Comparison of ENCODE assay signal across 9 mouse cellular contexts in the genomic region with DNA sequence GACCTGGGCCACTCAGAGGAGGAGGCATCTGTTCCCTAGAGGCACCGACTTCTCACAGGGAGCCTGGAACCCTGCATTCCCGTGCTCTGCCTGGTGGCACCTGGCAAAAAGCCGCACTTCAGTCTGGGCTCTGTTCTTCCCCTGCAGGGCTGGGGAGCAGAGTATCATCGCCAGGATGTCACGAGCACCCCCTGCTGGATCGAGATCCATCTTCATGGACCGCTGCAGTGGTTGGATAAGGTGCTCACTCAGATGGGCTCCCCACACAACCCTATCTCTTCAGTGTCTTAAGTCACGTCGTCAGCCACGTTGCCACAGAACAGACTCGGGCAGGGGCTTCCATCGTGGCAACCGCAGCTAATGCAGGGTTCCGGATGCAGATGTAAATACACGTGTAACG. TPM values are rescaled to one million over a fixed set of nuclear protein-coding genes. Genes with fewer than 3 reads are reported as not detected.
A peak's percentile ranks its signal among the peaks of the same experiment; 100 is the strongest.
DNase-seq lines count a peak whose midpoint lies in the region; ATAC-seq and TF ChIP-seq lines count a peak whose summit lies in the region.
"Had no signal": no experiment of that assay in that cellular context is flagged by ENCODE, and none has a peak within 500 bp of the region (broad histone marks: within the 10 kb centered on the region; RNA-seq: fewer than 3 reads in every experiment).

No protein-coding gene starts in this region.

- peak; percentile 73 for ATAC-seq in CD4-positive, CD25-positive, alpha-beta regulatory T cell, adult 4 months
- ATAC-seq in embryonic facial prominence, embryonic 11.5 days (replicated peaks; ENCODE audit: insufficient number of reproducible peaks, low FRiP score, low TSS enrichment, low read depth) = peak; percentile 69
- ATAC-seq in neural tube, embryonic 15.5 days (ENCODE audit: low FRiP score) = peak; percentile 75

- no peak overlapping the region for H3K4me3 ChIP-seq in embryonic facial prominence, embryonic 11.5 days (ENCODE audit: low read depth, low read length)
- no peak overlapping the region for H3K4me3 ChIP-seq in lung, adult 2 months (replicated peaks; ENCODE audit: extremely low read depth, low read depth, low read length)
- H3K4me3 ChIP-seq in neural tube, embryonic 15.5 days (replicated peaks) = no peak overlapping the region
- H3K4me3 ChIP-seq: erythroblast, embryonic 14.5 days had no signal

- H3K27ac ChIP-seq in embryonic facial prominence, embryonic 11.5 days (replicated peaks; ENCODE audit: low read depth, low read length) = no peak overlapping the region
- no peak overlapping the region for H3K27ac ChIP-seq in neural tube, embryonic 15.5 days (replicated peaks)

- no peaks in the 10 kb centered on the region for H3K9me3 ChIP-seq in embryonic facial prominence, embryonic 11.5 days (replicated peaks; ENCODE audit: control insufficient read depth, low read length)
- no peaks in the 10 kb centered on the region for H3K9me3 ChIP-seq in neural tube, embryonic 15.5 days (replicated peaks)

- no peaks in the 10 kb centered on the region for H3K4me1 ChIP-seq in embryonic facial prominence, embryonic 11.5 days (ENCODE audit: control insufficient read depth, insufficient read depth, low read length)
- H3K4me1 ChIP-seq in lung, adult 2 months (ENCODE audit: control insufficient read depth, insufficient read depth, low read length) = no peaks in the 10 kb centered on the region
- no peaks in the 10 kb centered on the region for H3K4me1 ChIP-seq in neural tube, embryonic 15.5 days

- peak; percentile 56 for DNase-seq in WW6 (ENCODE audit: low read depth, low spot score)
- peak; percentile 52 for DNase-seq in embryonic facial prominence, embryonic 11.5 days (ENCODE audit: low spot score)
- peak; percentile 56 to 68 for DNase-seq in heart, postnatal 10 days
- peak; percentile 52 to 79 for DNase-seq in kidney, postnatal 36 days
- peak; percentile 49 for DNase-seq in lung, adult 2 months
- peak; percentile 76 for DNase-seq in thymus, postnatal 4 days

- no peak overlapping the region for H3K4me2 ChIP-seq in embryonic facial prominence, embryonic 11.5 days (ENCODE audit: low read depth, low read length)
- no peak overlapping the region for H3K4me2 ChIP-seq in neural tube, embryonic 15.5 days

- intact Hi-C loops in heart, postnatal 10 days (cut with DNase I) = loop anchor here (2.0 kb wide), 1 partner anchor 62 kb away; the partner anchor contains the start of genes Alg5 and Exosc8

- 38% methylated on average over 16 of the region's 16 CpGs for WGBS in embryonic facial prominence, embryonic 11.5 days
- WGBS in lung, adult 2 months = 43% methylated on average over 16 of the region's 16 CpGs
- 38% methylated on average over 16 of the region's 16 CpGs for WGBS in neural tube, embryonic 15.5 days

- peak; percentile 64 for TF ChIP-seq CTCF in lung, adult 2 months (IDR thresholded peaks at IDR 0.05; ENCODE audit: insufficient read depth, low read length)

- H3K9ac ChIP-seq in embryonic facial prominence, embryonic 11.5 days (replicated peaks; ENCODE audit: low read length) = no peak overlapping the region
- H3K9ac ChIP-seq in neural tube, embryonic 15.5 days (replicated peaks) = no peak overlapping the region

- H3K36me3 ChIP-seq in embryonic facial prominence, embryonic 11.5 days (replicated peaks; ENCODE audit: control insufficient read depth, insufficient read depth, low read depth, low read length) = no peaks in the 10 kb centered on the region
- no peaks in the 10 kb centered on the region for H3K36me3 ChIP-seq in neural tube, embryonic 15.5 days

- no peak for TF ChIP-seq POLR2A in lung, adult 2 months (IDR thresholded peaks at IDR 0.05; ENCODE audit: borderline replicate concordance, extremely low read depth, low read depth, low read length)

- H3K27me3 ChIP-seq in embryonic facial prominence, embryonic 11.5 days (ENCODE audit: control insufficient read depth, insufficient read depth, low read length) = no peaks in the 10 kb centered on the region
- no peaks in the 10 kb centered on the region for H3K27me3 ChIP-seq in neural tube, embryonic 15.5 days (replicated peaks)

RNA-seq across cellular contexts. Expression of gene Rfxap, which starts 10.4 kb away (rescaled TPM):
- 1 to 10 TPM; 3.5 to 6.4 TPM for polyA plus RNA-seq in CD4-positive, CD25-positive, alpha-beta regulatory T cell, adult 4 months (2017; shearing (Covaris generic))
- polyA plus RNA-seq in embryonic facial prominence, embryonic 11.5 days (2014; fragmentation: Nextera tagmentation; extraction: Ambion mirVana) = 43.2 and 44.3 TPM in 2 replicates
- total RNA-seq in heart, postnatal 10 days (2021) = 10 to 100 TPM; 27.5 to 34.8 TPM
- 13.2 and 22.6 TPM in 2 replicates for polyA plus RNA-seq in lung, adult 2 months (2012; rRNA removed)
- polyA plus RNA-seq in neural tube, embryonic 15.5 days (2015; fragmentation: Nextera tagmentation; extraction: Ambion mirVana) = 43.4 and 44.2 TPM in 2 replicates

RNA-seq across cellular contexts. Expression of gene Smad9, which starts 41.8 kb away (rescaled TPM):
- polyA plus RNA-seq in CD4-positive, CD25-positive, alpha-beta regulatory T cell, adult 4 months (2017; shearing (Covaris generic)) = not detected
- polyA plus RNA-seq in embryonic facial prominence, embryonic 11.5 days (2014; fragmentation: Nextera tagmentation; extraction: Ambion mirVana) = 1.2 TPM in 2 replicates
- 1 to 10 TPM; 1.3 to 2.0 TPM for total RNA-seq in heart, postnatal 10 days (2021)
- polyA plus RNA-seq in lung, adult 2 months (2012; rRNA removed) = 4.0 and 5.6 TPM in 2 replicates
- 0.86 and 0.91 TPM in 2 replicates for polyA plus RNA-seq in neural tube, embryonic 15.5 days (2015; fragmentation: Nextera tagmentation; extraction: Ambion mirVana)
- polyA plus RNA-seq: erythroblast, embryonic 14.5 days had no signal
